Mouse (Mus musculus) heart, postnatal 25 days (tissue): ENCODE results near the gene Pparg. TPM values are rescaled to one million over a fixed set of nuclear protein-coding genes. Genes with fewer than 3 reads are reported as not detected.

Source experiments
- DNase-seq: peaks from one replicate; pipeline ENCODE4 v3.0.0; 2022; ENCODE audit warnings: low spot score
- intact Hi-C: fragments of 180-260 bp; cut with DNase I; formaldehyde crosslinking; loops from one replicate; pipeline ENCODE4 v1.15.1; 2025
- total RNA-seq, 2 experiments: library from RNA; stranded (reverse); gene quantifications; 2 replicates each; pipeline ENCODE4 v1.2.3; 2021

The Pparg gene
- total RNA-seq, 2 experiments from 2014 or later = 10.9 to 11.1 TPM

DNA sequence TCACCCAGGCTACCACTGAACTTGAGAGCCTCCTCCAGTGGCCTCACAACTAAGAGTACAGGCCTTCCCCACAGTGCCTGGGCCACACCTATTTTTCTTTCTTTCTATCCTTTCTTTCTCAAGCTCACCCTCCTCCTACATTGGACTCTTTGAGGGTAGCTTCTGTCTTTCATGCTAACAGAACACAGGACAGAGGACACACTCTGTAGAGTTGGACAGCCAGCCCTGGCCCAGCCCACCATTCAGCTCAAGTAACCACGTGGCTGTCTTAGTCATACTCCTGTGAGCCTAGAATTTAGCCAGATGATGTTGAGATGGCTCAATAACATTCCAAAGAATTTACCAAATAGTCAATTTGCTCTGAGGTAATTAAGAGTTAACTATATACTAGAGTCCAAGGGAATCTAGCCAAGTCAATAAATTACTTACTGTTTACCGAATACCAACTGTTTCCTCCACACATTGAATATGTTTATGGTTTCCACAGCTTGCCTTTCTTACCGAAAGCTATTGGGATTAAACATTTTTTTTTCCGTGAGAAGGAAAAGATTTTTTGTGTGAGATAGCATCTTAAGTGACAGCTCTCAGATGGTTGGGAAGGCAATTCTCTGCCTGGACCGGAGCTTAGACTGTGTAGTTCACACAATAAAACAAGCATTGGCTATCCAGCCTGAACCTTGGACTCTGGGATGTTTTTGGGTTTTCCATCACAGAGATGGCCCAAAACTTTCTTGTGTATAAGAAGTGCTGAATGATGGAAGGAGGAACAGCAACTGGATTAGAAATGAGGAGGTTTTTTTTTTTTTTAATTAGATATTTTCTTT lies 10.9 kb upstream of the Pparg start:
- intact Hi-C loops = loop anchor here (10.0 kb wide), 1 partner anchor 175 kb away; no protein-coding TSS in a partner anchor
- DNase-seq = no peak

DNA sequence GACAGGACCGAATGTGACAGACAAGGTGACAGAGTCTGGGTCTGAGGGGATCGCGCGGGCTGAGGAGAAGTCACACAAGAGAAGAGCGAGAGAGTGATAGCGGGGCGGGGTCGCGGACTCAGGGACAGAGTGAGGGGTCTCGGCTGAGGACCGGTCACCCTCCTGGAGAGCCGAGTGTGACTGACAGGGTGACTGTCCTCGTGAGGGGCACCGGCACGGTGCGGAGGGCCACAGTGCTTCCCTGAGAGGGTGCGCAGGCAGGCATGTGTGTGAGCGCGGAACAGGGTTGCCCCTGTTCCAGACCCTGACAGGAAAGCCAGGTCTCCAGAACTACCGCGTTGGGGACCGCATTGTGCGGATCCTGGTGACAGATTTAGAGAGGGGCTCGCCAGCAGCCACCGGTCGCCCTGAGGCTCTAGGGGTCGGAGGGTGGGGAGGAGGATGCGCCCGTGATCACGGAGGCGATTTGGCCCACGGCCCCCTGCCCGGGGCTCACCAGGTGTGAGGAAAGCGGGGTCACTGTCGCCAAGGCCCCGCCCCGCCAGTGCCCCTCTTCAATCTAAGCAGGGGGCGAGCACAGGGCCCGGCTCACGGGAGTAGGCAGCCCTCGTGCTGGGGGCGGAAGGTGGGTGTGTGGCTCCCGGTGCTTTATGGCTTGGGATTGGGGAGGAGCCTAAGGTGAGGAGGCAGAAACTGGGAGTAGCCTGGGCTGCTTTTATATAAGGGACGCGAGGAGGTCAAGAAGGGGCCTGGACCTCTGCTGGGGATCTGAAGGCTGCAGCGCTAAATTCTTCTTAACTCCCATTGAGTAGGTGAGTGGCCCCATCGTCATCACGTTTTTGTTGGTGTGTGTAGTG lies 1.1 kb downstream of the Pparg start:
- peak; percentile 20 for DNase-seq
- intact Hi-C loops = loop anchor here (2.0 to 5.0 kb wide), 4 partner anchors 19 to 175 kb away; no protein-coding TSS in a partner anchor

DNA sequence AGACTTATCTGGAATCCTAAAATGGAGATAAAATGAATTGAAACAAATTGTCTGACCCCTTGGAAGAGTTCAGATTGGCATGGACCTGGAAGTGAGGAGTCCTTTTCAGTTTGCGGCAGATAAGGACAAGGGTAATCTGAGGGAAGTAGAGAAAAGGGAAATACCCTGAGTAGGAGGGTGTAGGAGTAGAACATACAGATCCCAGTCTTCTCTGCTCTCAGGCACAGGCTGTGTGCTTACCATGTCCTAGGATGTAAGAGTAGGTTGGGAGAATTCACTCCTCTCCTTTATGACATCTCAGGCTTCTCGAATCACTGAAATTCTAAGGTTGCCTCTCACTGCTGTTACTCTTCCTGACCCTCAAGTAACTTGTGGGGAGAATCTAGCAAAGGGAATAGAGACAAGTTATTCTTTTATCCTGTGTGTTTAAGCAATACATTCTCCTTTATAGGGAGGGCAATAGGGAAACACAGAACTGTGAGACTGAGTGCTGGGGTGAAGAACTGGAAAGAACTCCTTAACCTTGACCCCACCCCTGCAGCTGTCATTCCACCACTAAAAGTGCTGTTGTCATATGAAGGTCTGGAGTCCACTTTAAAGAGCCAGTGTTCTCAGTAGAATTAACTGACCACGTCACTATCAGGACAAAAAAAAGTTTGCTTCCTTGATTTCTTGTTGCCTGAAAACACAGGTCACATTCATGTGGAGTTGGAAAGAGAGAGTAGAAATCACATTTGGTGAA lies 6.3 kb downstream of the Pparg start:
- intact Hi-C loops = no loop called here
- no peak for DNase-seq

DNA sequence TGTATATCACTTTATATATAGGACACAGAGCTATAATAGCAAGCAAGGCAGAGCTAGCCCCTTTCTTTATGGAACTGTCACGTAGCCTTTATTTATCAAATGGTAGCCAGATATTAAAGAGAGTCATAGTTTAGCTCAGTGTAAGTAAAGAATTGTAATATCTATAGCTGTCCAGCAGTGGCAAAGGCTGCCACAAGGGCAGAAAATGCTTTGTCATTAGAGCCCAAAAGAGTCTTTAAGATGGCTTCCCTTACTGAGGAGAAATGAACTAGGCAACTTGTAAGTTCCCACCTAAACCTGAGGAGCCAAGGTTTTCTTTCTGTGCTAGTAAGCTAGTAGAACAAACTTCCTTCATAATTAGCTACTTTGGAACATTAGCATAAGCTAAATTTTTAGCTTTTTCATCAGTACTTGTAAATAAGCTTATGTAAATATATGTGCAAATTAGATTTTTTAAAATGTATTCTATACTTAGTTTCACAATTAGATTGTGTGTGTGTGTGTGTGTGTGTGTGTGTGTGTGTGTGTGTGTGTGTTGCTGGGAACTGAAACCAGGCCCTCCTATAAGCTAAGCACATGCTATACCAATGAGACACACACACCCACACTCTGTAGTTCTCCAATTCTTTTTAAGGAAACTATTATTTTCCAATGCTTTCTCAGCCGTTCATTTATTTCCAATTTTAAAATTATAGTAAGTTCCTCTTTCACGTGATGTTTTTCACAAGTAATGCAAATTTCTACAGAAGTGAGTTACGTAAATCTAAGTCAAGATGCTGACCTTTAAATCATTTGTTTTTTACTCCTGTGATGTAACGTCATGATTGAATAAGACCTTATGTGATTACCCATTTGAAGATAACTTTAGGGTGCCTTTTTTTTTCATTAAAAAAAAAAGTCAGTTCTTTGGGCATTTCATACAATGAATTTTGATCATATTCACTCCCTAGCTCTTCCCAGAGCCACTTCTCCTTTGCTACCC lies 14.4 kb downstream of the Pparg start:
- intact Hi-C loops = no loop called here

DNA sequence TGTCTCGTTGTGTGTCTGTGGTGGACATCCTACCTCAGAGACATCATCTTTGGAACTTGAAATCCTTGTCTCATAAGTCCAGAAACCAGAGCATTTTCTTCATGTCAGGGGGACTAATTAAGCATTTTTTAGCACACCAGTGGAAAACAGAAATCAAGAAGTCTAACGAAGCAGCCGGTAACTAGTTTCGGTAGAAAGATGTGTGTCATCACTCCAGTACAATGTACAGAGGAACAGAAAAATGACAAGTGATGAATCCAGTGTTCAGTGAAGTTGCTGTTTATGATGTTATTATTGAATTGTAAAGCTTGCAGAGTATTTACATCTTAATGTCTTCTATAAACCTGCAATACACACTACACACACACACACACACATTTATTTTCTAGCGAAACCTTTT lies 19.8 kb downstream of the Pparg start:
- intact Hi-C loops = no loop called here
- DNase-seq = no peak

More for the DNA sequence above, 14.4 kb downstream of the Pparg start:
- DNase-seq = no peak

DNA sequence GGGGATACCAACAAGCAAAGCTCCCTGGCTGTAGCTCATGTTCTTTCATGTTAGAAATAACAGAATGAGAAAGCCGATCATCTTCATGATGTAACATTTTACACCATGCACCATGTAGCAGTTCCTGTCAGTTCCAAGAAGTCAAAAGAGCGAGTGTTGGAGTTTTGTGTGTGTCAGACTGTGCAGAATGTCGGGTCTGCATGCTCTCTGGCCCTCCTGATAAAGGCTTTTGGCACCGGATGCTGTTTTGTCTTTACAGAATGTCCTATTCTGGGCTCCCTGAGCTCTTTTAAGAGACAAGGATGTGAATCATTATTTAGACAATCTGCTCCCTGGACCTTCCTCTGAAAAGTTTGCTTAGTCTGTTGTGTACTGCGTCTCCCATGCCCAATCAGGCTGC lies 22.0 kb downstream of the Pparg start:
- intact Hi-C loops = no loop called here

DNA sequence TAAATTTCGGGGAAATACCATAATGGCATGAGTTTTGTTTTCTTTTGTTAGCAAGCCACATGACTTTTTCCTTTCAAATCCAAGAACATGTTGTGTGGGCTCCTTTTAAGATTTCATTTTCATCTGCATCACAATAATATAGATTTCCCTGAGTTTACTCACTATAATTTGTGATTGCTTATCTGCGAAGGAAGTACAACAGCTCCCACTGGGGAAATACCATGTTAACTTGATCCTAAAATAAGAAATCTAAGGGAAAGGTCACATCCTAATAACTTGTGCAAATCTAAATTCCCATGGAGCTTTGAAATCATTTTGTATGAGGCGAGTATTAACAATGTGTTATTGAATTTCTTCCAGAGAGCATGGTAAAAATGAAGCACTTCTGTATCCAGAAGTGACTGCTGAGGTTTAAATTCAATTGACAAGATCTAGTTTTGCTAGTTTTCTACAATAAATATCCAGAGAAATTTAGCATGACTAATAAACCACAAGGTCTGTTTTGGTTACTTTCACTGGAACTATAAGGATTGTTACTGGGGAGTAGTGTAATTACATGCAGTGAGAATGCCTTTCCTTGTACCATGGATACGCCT lies 29.3 kb downstream of the Pparg start:
- DNase-seq = no peak
- intact Hi-C loops = loop anchor here (5.0 kb wide), 1 partner anchor 37 kb away; no protein-coding TSS in a partner anchor

More for the DNA sequence above, 22.0 kb downstream of the Pparg start:
- no peak for DNase-seq

DNA sequence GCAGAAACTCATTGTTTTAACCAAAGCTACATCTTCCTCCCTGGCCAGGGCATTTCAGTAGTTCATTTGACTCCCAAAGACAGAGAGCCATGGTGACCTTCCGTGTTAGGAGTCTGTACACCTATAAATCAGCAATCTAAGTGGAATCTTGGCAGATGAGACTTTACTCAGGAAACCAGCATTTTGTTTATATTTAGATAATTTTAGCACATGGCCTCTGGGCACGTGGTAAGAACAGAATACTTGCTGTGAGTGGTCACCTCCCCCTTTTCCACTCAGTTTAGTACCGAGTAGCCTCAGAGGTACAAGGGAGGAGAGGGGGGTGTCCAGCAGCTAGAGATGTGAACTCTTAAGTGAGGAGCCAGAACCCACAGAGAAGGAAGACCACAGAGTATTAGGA lies 36.2 kb downstream of the Pparg start:
- intact Hi-C loops = loop anchor here (5.0 kb wide), 1 partner anchor 60 kb away; no protein-coding TSS in a partner anchor
- DNase-seq = no peak

DNA sequence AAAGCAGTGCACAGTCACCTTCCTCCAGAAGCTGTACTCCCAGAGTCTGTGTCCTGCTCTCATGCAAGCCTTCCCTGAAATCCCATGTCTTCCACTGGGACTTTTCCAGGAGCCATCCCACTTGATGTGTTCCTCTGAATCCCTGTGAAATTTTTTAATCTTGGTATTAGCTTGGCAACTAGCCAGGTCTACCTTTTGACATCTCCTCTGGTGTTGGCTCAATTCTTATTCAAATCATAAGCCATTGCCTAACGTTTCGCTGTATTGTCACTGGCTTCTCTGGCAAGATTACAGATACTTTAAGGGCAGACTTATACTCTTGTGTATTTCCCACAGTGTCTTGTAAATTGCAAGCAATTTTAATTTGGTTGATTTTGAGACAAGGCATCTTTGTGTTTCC lies 43.6 kb downstream of the Pparg start:
- intact Hi-C loops = no loop called here
- DNase-seq = no peak

DNA sequence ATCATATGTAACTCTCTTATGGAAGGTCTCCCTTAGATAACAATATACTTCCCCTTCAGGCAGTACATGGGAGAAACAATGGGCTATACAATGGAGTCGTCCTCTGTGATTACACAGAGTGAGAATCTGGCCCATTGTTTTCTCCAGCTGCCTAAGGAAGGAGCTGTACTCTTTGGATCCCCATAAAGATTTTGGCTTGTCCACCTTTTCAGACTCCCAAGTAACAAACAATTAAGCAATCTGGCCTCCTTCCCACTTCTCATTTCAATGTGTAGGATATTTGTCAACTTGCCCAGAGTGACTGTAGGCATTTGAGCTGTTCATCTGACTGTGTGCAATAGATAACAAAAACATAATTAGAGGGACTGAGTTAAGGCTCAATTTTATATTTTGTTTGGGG lies 50.7 kb downstream of the Pparg start:
- DNase-seq = no peak
- intact Hi-C loops = no loop called here

DNA sequence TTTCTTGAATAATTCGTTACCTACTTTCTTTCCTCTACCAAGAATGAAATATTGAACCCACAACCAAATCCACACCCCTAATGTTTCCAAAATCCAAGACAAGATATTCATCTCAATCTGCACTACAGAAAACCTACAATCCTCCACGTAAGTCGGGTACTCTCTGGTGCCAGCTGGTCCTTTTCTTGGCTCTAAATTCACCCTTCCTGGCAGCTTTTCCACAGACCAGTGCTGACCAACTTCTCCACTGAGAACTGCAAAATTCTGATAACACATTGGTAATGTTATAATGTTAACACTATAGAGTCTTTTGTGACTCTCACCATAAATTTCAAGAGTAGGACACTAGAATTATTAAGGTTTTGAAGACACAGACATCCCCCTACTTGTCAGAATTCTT lies 57.4 kb downstream of the Pparg start:
- no peak for DNase-seq
- intact Hi-C loops = no loop called here

DNA sequence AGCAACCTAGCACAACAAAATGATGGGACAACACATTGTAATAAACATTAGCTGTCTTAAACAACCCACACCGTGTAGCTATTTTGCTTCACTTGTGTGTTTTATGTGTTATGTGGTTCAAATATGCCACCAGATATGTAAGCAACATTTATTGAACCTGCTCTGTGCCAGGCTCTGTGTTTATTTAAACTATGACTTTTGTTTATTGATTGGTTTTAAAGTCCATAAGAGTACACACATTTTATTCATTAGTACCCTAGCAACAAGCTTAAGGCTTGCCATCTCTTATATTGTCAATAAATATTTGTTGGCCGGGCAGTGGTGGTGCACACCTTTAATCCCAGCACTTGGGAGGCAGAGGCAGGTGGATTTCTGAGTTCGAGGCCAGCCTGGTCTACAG lies 58.2 kb downstream of the Pparg start:
- intact Hi-C loops = no loop called here
- no peak for DNase-seq

DNA sequence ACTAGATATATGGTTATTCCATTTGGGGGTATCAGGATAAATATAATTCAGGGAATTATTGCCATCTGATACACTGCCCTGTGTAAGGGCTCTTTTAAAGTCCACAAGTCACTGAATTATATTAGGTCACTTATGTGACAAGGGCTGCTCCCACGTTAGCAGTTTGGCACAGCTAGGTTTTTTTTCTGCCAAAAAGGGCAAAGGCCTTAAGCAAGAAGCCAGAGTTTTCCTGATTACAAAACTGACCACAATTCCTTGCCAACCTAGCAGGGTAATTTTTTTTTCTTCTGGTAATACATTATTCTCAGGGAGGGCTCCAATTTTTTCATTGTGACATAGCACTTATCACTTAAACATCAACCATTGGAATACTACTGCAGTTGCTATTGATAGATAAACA lies 60.2 kb downstream of the Pparg start:
- peak; percentile 35 for DNase-seq
- intact Hi-C loops = no loop called here

DNA sequence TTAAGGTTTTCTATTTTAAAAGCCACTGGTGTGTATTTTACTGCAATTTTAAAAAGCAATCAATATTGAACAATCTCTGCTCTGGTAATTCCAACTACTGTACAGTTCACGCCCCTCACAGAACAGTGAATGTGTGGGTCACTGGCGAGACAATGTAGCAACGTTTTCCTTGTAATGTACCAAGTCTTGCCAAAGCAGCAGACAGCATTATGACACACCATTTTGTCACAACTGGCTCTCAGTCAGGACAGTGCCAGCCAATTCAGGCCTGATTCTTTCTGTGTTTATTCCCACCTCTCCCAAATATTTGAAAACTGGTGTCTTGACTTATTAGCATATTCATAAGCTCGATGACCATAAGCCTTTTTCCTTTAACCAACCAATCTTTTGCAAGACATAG lies 60.9 kb downstream of the Pparg start:
- intact Hi-C loops = no loop called here
- no peak for DNase-seq

DNA sequence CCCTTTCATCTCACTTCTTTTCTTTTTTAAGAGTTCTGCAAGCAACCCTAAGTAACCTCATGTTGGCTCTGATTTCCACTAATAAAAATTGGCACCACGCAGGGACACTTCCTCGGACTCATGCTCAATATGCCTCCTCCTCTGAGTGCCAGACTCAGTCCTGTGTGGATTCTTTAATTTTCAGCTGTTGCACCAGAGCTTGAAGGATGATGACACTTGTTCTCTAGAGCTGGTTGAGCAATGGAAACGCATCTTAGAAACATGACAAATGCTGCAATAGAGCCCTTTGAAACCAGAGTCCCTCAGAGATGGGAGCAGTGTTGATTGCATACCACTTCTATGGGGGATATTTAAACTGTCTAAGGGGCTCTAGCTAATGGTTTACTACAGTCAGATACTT lies 63.7 kb downstream of the Pparg start:
- DNase-seq = no peak
- intact Hi-C loops = no loop called here

DNA sequence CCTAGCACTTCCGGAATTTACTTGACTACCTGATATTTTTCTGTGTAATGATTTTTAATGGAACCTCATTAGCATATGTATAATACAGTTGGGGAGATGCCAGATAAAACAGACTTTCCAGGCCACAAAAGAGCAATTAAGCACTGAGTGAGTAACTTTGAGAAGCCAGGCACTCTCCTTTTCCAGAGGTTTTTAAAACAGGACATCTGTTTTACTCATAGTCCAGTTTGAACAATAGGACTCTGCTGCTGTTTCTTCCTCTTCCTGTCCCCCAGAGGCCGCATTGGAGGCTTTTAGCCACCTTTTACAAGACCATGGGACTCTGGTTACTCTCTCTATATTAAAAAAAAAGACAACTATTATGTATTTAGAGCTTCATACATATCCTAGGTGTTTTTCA lies 72.0 kb downstream of the Pparg start:
- intact Hi-C loops = loop anchor here (5.0 kb wide), 2 partner anchors 70 to 160 kb away; partner anchors contain the start of gene Pparg
- DNase-seq = no peak

DNA sequence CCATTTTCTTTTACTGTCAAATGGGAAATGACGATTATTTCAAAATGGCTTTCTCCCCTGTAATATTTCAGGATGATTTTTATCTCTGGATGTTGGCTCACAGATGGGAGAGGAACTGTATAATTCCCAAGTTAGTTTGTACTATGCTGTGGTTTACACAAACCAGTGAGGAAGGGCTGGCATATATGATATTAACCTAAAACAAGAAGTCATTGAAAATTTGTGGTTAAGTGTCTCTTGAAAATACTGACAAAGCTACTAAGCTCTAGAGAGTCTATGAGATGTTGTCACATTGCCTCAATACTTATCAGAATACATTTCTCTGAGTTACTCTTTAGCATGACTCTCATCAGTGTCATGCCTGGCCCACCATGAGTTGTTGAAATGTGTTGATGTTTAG lies 73.3 kb downstream of the Pparg start:
- intact Hi-C loops = loop anchor here (5.0 kb wide), 2 partner anchors 72 to 162 kb away; partner anchors contain the start of gene Pparg
- no peak for DNase-seq

DNA sequence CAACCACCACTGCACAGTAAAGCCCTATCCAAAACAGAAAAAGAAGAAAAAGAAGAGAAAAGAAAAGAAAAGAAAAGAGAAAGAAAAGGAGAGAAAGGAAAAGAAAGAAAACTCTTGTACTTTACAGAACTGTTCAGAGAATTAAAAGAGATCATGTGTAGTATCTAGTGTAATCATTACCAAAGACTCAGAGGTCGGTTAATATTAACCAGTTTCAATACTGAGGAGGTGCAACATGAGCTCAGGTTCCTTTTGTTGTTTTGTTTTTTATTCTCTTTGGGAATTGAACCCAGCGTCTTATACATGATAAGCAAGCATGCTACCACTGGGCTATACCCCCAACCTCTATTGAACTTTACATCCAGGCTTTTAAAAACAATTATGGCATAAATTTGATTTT lies 74.1 kb downstream of the Pparg start:
- intact Hi-C loops = loop anchor here (5.0 kb wide), 3 partner anchors 73 to 163 kb away; partner anchors contain the start of gene Pparg
- no peak for DNase-seq
